Mouse (Mus musculus): ENCODE data around the gene Inmt. TPM values are rescaled to one million over a fixed set of nuclear protein-coding genes. Genes with fewer than 3 reads are reported as not detected.

Inmt gene
- polyA plus RNA-seq, 1 experiment: not detected

DNA sequence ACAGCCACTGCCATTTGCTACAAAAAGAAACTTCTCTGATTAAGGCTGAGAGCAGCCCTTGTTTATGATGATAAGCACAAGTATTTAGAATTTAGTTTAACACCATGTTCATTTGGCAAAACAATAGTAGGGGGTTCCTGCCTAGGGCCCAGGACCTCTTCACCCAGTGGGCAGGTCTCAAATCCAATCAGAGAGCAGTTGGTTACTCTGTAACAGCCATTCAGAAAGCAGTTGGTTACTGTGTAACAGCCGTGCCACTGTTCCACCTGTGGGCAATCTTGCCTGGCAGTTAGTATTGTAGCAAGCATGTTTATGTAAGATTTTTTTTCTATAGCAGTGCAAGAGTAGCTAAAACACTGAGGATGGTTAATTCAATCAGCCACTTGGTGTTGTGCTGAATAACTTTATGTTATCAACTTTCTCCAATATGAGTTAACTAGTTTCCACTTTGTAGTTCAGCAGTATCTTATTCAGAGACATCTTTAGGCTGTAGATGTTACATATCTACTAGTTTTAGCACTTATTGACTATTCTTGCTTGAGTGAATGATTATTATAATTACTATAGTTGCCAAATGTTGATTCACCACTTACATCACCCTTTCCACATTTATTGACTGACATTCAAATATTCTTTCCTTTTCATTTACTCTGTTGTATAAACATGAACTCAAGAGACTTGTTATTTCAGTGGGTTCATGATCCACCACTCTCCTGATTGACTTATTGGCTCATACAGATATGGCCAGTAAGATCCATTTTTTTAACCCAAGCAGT, 8.0 kb upstream of the Inmt start:
- H3K4me3 ChIP-seq (ENCODE audit: low read depth, low read length): no peak overlapping the region
- no peak overlapping the region for H3K27ac ChIP-seq (ENCODE audit: insufficient read depth, low read length)
- TF ChIP-seq CTCF (IDR thresholded peaks at IDR 0.05; ENCODE audit: low read depth, low read length) (no peak), POLR2A (IDR thresholded peaks at IDR 0.05; ENCODE audit: insufficient read depth, low read length) (no peak), EP300 (IDR thresholded peaks at IDR 0.05; ENCODE audit: insufficient read depth, low read depth, low read length) (no peak)
- H3K9me3 ChIP-seq (replicated peaks; ENCODE audit: control insufficient read depth, insufficient read depth, low read length, poor library complexity, severe bottlenecking): peaks cover 18% of the 10 kb centered on the region
- H3K9ac ChIP-seq (ENCODE audit: low read depth, poor library complexity, severe bottlenecking): no peak overlapping the region
- H3K36me3 ChIP-seq (ENCODE audit: control insufficient read depth, insufficient read depth, low read length, poor library complexity, severe bottlenecking): no peaks in the 10 kb centered on the region
- H3K4me1 ChIP-seq (ENCODE audit: control insufficient read depth, insufficient read depth, low read length): no peaks in the 10 kb centered on the region
- H3K27me3 ChIP-seq (ENCODE audit: control insufficient read depth, insufficient read depth, low read length, poor library complexity, severe bottlenecking): no peaks in the 10 kb centered on the region

DNA sequence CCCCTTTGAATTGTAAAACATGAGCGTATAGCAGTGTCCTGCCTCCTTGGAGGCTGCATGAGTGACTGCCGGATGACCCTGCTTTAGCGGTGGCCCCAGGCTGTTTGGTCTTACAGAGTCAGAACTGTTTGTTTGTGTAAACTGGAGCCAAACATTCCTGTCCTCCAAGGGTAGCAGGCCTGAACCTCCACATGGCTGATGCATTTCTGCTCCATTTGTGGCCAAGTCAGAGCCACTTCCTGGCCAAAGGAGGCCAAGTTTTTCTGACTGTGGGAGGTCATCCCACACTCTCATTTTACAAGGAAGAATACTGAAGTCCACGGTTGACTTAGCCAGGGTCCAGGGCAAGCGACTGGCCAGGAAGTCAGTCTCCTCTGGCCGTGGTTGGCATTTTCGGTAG, 4.7 kb upstream of the Inmt start:
- TF ChIP-seq EP300 (IDR thresholded peaks at IDR 0.05; ENCODE audit: insufficient read depth, low read depth, low read length) (no peak), CTCF (IDR thresholded peaks at IDR 0.05; ENCODE audit: low read depth, low read length) (no peak), POLR2A (IDR thresholded peaks at IDR 0.05; ENCODE audit: insufficient read depth, low read length) (no peak)
- H3K9ac ChIP-seq (ENCODE audit: low read depth, poor library complexity, severe bottlenecking): no peak overlapping the region
- no peaks in the 10 kb centered on the region for H3K27me3 ChIP-seq (ENCODE audit: control insufficient read depth, insufficient read depth, low read length, poor library complexity, severe bottlenecking)
- no peak overlapping the region for H3K27ac ChIP-seq (ENCODE audit: insufficient read depth, low read length)
- no peaks in the 10 kb centered on the region for H3K36me3 ChIP-seq (ENCODE audit: control insufficient read depth, insufficient read depth, low read length, poor library complexity, severe bottlenecking)
- H3K9me3 ChIP-seq (replicated peaks; ENCODE audit: control insufficient read depth, insufficient read depth, low read length, poor library complexity, severe bottlenecking): peaks cover 8% of the 10 kb centered on the region
- H3K4me1 ChIP-seq (ENCODE audit: control insufficient read depth, insufficient read depth, low read length): no peaks in the 10 kb centered on the region
- H3K4me3 ChIP-seq (ENCODE audit: low read depth, low read length): no peak overlapping the region

GRCm38 (mm10) chr6:55177060-55177732, 2.4 kb upstream of the Inmt start:
- no peaks in the 10 kb centered on the region for H3K9me3 ChIP-seq (replicated peaks; ENCODE audit: control insufficient read depth, insufficient read depth, low read length, poor library complexity, severe bottlenecking)
- no peak overlapping the region for H3K9ac ChIP-seq (ENCODE audit: low read depth, poor library complexity, severe bottlenecking)
- no peak overlapping the region for H3K27ac ChIP-seq (ENCODE audit: insufficient read depth, low read length)
- H3K36me3 ChIP-seq (ENCODE audit: control insufficient read depth, insufficient read depth, low read length, poor library complexity, severe bottlenecking): no peaks in the 10 kb centered on the region
- no peaks in the 10 kb centered on the region for H3K4me1 ChIP-seq (ENCODE audit: control insufficient read depth, insufficient read depth, low read length)
- H3K4me3 ChIP-seq (ENCODE audit: low read depth, low read length): no peak overlapping the region
- H3K27me3 ChIP-seq (ENCODE audit: control insufficient read depth, insufficient read depth, low read length, poor library complexity, severe bottlenecking): no peaks in the 10 kb centered on the region
- no peak for TF ChIP-seq POLR2A (IDR thresholded peaks at IDR 0.05; ENCODE audit: insufficient read depth, low read length)
- no peak for TF ChIP-seq EP300 (IDR thresholded peaks at IDR 0.05; ENCODE audit: insufficient read depth, low read depth, low read length)
- peak; percentile 7 for TF ChIP-seq CTCF (IDR thresholded peaks at IDR 0.05; ENCODE audit: low read depth, low read length)

GRCm38 (mm10) chr6:55175892-55176291, 1.0 kb upstream of the Inmt start:
- Histone ChIP-seq H3K9me3 (replicated peaks; ENCODE audit: control insufficient read depth, insufficient read depth, low read length, poor library complexity, severe bottlenecking) (no peaks in the 10 kb centered on the region), H3K4me1 (ENCODE audit: control insufficient read depth, insufficient read depth, low read length) (no peaks in the 10 kb centered on the region), H3K27me3 (ENCODE audit: control insufficient read depth, insufficient read depth, low read length, poor library complexity, severe bottlenecking) (no peaks in the 10 kb centered on the region), H3K9ac (ENCODE audit: low read depth, poor library complexity, severe bottlenecking) (no peak overlapping the region), H3K36me3 (ENCODE audit: control insufficient read depth, insufficient read depth, low read length, poor library complexity, severe bottlenecking) (no peaks in the 10 kb centered on the region), H3K27ac (ENCODE audit: insufficient read depth, low read length) (no peak overlapping the region), H3K4me3 (ENCODE audit: low read depth, low read length) (no peak overlapping the region)
- no peak for TF ChIP-seq POLR2A (IDR thresholded peaks at IDR 0.05; ENCODE audit: insufficient read depth, low read length)
- no peak for TF ChIP-seq CTCF (IDR thresholded peaks at IDR 0.05; ENCODE audit: low read depth, low read length)
- TF ChIP-seq EP300 (IDR thresholded peaks at IDR 0.05; ENCODE audit: insufficient read depth, low read depth, low read length): no peak

DNA sequence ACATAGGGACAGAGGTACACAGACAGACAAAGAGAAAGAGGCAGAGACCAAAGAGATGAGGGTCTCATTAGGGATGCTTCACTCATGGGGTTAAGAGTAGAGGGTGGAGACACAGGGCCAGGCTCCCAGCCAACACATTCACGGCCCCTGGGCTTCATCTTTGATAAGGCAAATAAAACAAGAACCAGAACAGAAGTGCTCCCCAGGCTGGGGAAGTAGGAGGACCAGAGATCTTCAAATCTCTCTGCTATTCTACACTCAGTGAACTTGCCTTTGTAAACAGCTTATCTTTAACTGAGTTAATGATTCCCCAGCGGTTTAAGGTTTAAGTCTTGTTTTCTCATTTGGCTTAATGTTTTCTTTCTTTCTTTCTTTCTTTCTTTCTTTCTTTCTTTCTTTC, 613 bp upstream of the Inmt start:
- Histone ChIP-seq H3K4me1 (ENCODE audit: control insufficient read depth, insufficient read depth, low read length) (no peaks in the 10 kb centered on the region), H3K4me3 (ENCODE audit: low read depth, low read length) (no peak overlapping the region), H3K27me3 (ENCODE audit: control insufficient read depth, insufficient read depth, low read length, poor library complexity, severe bottlenecking) (no peaks in the 10 kb centered on the region), H3K27ac (ENCODE audit: insufficient read depth, low read length) (no peak overlapping the region), H3K9ac (ENCODE audit: low read depth, poor library complexity, severe bottlenecking) (no peak overlapping the region), H3K9me3 (replicated peaks; ENCODE audit: control insufficient read depth, insufficient read depth, low read length, poor library complexity, severe bottlenecking) (no peaks in the 10 kb centered on the region), H3K36me3 (ENCODE audit: control insufficient read depth, insufficient read depth, low read length, poor library complexity, severe bottlenecking) (no peaks in the 10 kb centered on the region)
- no peak for TF ChIP-seq POLR2A (IDR thresholded peaks at IDR 0.05; ENCODE audit: insufficient read depth, low read length)
- no peak for TF ChIP-seq EP300 (IDR thresholded peaks at IDR 0.05; ENCODE audit: insufficient read depth, low read depth, low read length)
- no peak for TF ChIP-seq CTCF (IDR thresholded peaks at IDR 0.05; ENCODE audit: low read depth, low read length)

GRCm38 (mm10) chr6:55173941-55174349, 898 bp downstream of the Inmt start:
- H3K27ac ChIP-seq (ENCODE audit: insufficient read depth, low read length): no peak overlapping the region
- no peaks in the 10 kb centered on the region for H3K27me3 ChIP-seq (ENCODE audit: control insufficient read depth, insufficient read depth, low read length, poor library complexity, severe bottlenecking)
- H3K9ac ChIP-seq (ENCODE audit: low read depth, poor library complexity, severe bottlenecking): no peak overlapping the region
- no peak overlapping the region for H3K4me3 ChIP-seq (ENCODE audit: low read depth, low read length)
- no peaks in the 10 kb centered on the region for H3K36me3 ChIP-seq (ENCODE audit: control insufficient read depth, insufficient read depth, low read length, poor library complexity, severe bottlenecking)
- no peak for TF ChIP-seq EP300 (IDR thresholded peaks at IDR 0.05; ENCODE audit: insufficient read depth, low read depth, low read length)
- no peak for TF ChIP-seq CTCF (IDR thresholded peaks at IDR 0.05; ENCODE audit: low read depth, low read length)
- TF ChIP-seq POLR2A (IDR thresholded peaks at IDR 0.05; ENCODE audit: insufficient read depth, low read length): no peak
- no peaks in the 10 kb centered on the region for H3K9me3 ChIP-seq (replicated peaks; ENCODE audit: control insufficient read depth, insufficient read depth, low read length, poor library complexity, severe bottlenecking)
- H3K4me1 ChIP-seq (ENCODE audit: control insufficient read depth, insufficient read depth, low read length): peaks cover 5% of the 10 kb centered on the region
